Mouse (Mus musculus) thymus, postnatal 10 days (tissue): Measurements from ENCODE around the gene Atf6b.

Source experiments
- DNase-seq, 2 experiments: peaks; one replicate each; pipeline ENCODE4 v3.0.0; 2021; ENCODE audit warnings: low spot score in 2 of 2

The Atf6b gene

GRCm38 (mm10) chr17:34648141-34648890 is 1.4 kb downstream of the Atf6b start:
- DNase-seq = no peak

- DNase-seq = no peak
These were observed 2.3 kb downstream of the Atf6b start for GRCm38 (mm10) chr17:34649106-34649864.

GRCm38 (mm10) chr17:34650781-34651180 is 3.8 kb downstream of the Atf6b start:
- no peak for DNase-seq

- DNase-seq = peak; percentile 30 to 61
These were observed 4.7 kb downstream of the Atf6b start for GRCm38 (mm10) chr17:34651507-34652221.

GRCm38 (mm10) chr17:34652546-34652945 is 5.6 kb downstream of the Atf6b start:
- no peak for DNase-seq

GRCm38 (mm10) chr17:34652985-34653384 is 6.0 kb downstream of the Atf6b start:
- no peak for DNase-seq

GRCm38 (mm10) chr17:34653746-34654285 is 6.9 kb downstream of the Atf6b start:
- DNase-seq = peak in 1 of 2 experiments; percentile 71

GRCm38 (mm10) chr17:34654392-34654791 is 7.4 kb downstream of the Atf6b start:
- no peak for DNase-seq

- DNase-seq = no peak
These were observed 8.2 kb downstream of the Atf6b start for GRCm38 (mm10) chr17:34655160-34655559.

- DNase-seq = no peak
These were observed 8.6 kb downstream of the Atf6b start for GRCm38 (mm10) chr17:34655581-34655991.

- DNase-seq = no peak
These were observed 9.7 kb downstream of the Atf6b start for GRCm38 (mm10) chr17:34656666-34657065.

GRCm38 (mm10) chr17:34657271-34657670 is 10.3 kb downstream of the Atf6b start:
- DNase-seq = no peak

- DNase-seq = no peak
These were observed 11.2 kb downstream of the Atf6b start for GRCm38 (mm10) chr17:34658145-34658544.

- no peak for DNase-seq
These were observed 11.6 kb downstream of the Atf6b start for GRCm38 (mm10) chr17:34658591-34658990.

GRCm38 (mm10) chr17:34659181-34659896 is 12.4 kb downstream of the Atf6b start:
- DNase-seq = no peak

GRCm38 (mm10) chr17:34659897-34660214 is 12.9 kb downstream of the Atf6b start:
- no peak for DNase-seq

GRCm38 (mm10) chr17:34660259-34660820 is 13.4 kb downstream of the Atf6b start:
- DNase-seq = no peak

GRCm38 (mm10) chr17:34661121-34661591 is 14.2 kb downstream of the Atf6b start:
- no peak for DNase-seq

- DNase-seq = no peak
These were observed 15.5 kb downstream of the Atf6b start for GRCm38 (mm10) chr17:34662468-34662867.

- DNase-seq = no peak
These were observed 16.0 kb downstream of the Atf6b start for GRCm38 (mm10) chr17:34662978-34663377.

- no peak for DNase-seq
These were observed 16.6 kb downstream of the Atf6b start for GRCm38 (mm10) chr17:34663558-34663957.
